Mouse (Mus musculus): Measurements from ENCODE around the gene Vars2. TPM values are rescaled to one million over a fixed set of nuclear protein-coding genes. Genes with fewer than 3 reads are reported as not detected.

Vars2 gene
- total and polyA plus RNA-seq, 2 experiments from 2014 or later: 10.4 to 42.0 TPM

GRCm38 (mm10) chr17:35653086-35653485 lies 14.3 kb downstream of the Vars2 start:
- Histone ChIP-seq H3K27me3 (ENCODE audit: insufficient read depth, low read length) (no peaks in the 10 kb centered on the region), H3K9ac (no peak overlapping the region), H3K4me1 (ENCODE audit: insufficient read depth) (no peaks in the 10 kb centered on the region), H3K27ac (ENCODE audit: low read depth, low read length) (no peak overlapping the region), H3K4me2 (ENCODE audit: low read depth) (no peak overlapping the region), H3K9me3 (ENCODE audit: low read length) (no peaks in the 10 kb centered on the region), H3K36me3 (ENCODE audit: insufficient read depth) (peaks cover 26% of the 10 kb centered on the region), H3K4me3 (ENCODE audit: low read depth, low read length) (no peak overlapping the region)
- DNase-seq (no peak), ATAC-seq (no peak)
- 81% methylated on average over 2 of the region's 2 CpGs for WGBS
- TF ChIP-seq CTCF (IDR thresholded peaks at IDR 0.05; ENCODE audit: low read depth): no peak

- Histone ChIP-seq H3K4me3 (ENCODE audit: low read depth, low read length) (no peak overlapping the region), H3K9me3 (ENCODE audit: low read length) (no peaks in the 10 kb centered on the region), H3K36me3 (ENCODE audit: insufficient read depth) (no peaks in the 10 kb centered on the region), H3K27me3 (ENCODE audit: insufficient read depth, low read length) (no peaks in the 10 kb centered on the region), H3K4me1 (ENCODE audit: insufficient read depth) (no peaks in the 10 kb centered on the region), H3K4me2 (ENCODE audit: low read depth) (no peak overlapping the region), H3K9ac (no peak overlapping the region), H3K27ac (ENCODE audit: low read depth, low read length) (no peak overlapping the region)
- DNase-seq: no peak
- 68% methylated on average over 2 of the region's 2 CpGs for WGBS
- TF ChIP-seq CTCF (IDR thresholded peaks at IDR 0.05; ENCODE audit: low read depth): no peak
- no peak for ATAC-seq
These were observed 18.0 kb downstream of the Vars2 start for GRCm38 (mm10) chr17:35649429-35649828.

- no peak for DNase-seq
- H3K27ac ChIP-seq (ENCODE audit: low read depth, low read length): no peak within 1 kb of the TSS
- no peak within 1 kb of the TSS for H3K4me2 ChIP-seq (ENCODE audit: low read depth)
- H3K9ac ChIP-seq: no peak within 1 kb of the TSS
- no peak within 1 kb of the TSS for H3K4me3 ChIP-seq (ENCODE audit: low read depth, low read length)
- H3K9me3 ChIP-seq (ENCODE audit: low read length): no peaks in the 10 kb centered on the region
- no peaks in the 10 kb centered on the region for H3K4me1 ChIP-seq (ENCODE audit: insufficient read depth)
- TF ChIP-seq CTCF (IDR thresholded peaks at IDR 0.05; ENCODE audit: low read depth): no peak
- 76% methylated on average over 13 of the region's 13 CpGs for WGBS
- no peak for ATAC-seq
- H3K27me3 ChIP-seq (ENCODE audit: insufficient read depth, low read length): no peaks in the 10 kb centered on the region
- H3K36me3 ChIP-seq (ENCODE audit: insufficient read depth): no peaks in the 10 kb centered on the region
These were observed 23.7 kb downstream of the Vars2 start, which contains the start of gene Mucl3 for GRCm38 (mm10) chr17:35643609-35644236. Mucl3 (minus strand) TSS chr17:35643695.

- no peaks in the 10 kb centered on the region for H3K27me3 ChIP-seq (ENCODE audit: insufficient read depth, low read length)
- H3K27ac ChIP-seq (ENCODE audit: low read depth, low read length): no peak overlapping the region
- no peak for TF ChIP-seq CTCF (IDR thresholded peaks at IDR 0.05; ENCODE audit: low read depth)
- ATAC-seq (no peak), DNase-seq (no peak)
- 80% methylated on average over 6 of the region's 6 CpGs for WGBS
- H3K9ac ChIP-seq: no peak overlapping the region
- no peaks in the 10 kb centered on the region for H3K4me1 ChIP-seq (ENCODE audit: insufficient read depth)
- no peak overlapping the region for H3K4me3 ChIP-seq (ENCODE audit: low read depth, low read length)
- H3K9me3 ChIP-seq (ENCODE audit: low read length): no peaks in the 10 kb centered on the region
- no peak overlapping the region for H3K4me2 ChIP-seq (ENCODE audit: low read depth)
- no peaks in the 10 kb centered on the region for H3K36me3 ChIP-seq (ENCODE audit: insufficient read depth)
These were observed 28.0 kb downstream of the Vars2 start for GRCm38 (mm10) chr17:35639352-35639751.

- 28% methylated on average over 14 of the region's 14 CpGs for WGBS
- Histone ChIP-seq H3K4me1 (ENCODE audit: insufficient read depth) (no peaks in the 10 kb centered on the region), H3K27ac (ENCODE audit: low read depth, low read length) (no peak overlapping the region), H3K9ac (no peak overlapping the region), H3K4me3 (ENCODE audit: low read depth, low read length) (no peak overlapping the region), H3K27me3 (ENCODE audit: insufficient read depth, low read length) (no peaks in the 10 kb centered on the region), H3K36me3 (ENCODE audit: insufficient read depth) (no peaks in the 10 kb centered on the region), H3K4me2 (ENCODE audit: low read depth) (no peak overlapping the region), H3K9me3 (ENCODE audit: low read length) (no peaks in the 10 kb centered on the region)
- DNase-seq (peak; percentile 76), ATAC-seq (peak; percentile 66)
- no peak for TF ChIP-seq CTCF (IDR thresholded peaks at IDR 0.05; ENCODE audit: low read depth)
These were observed 28.8 kb downstream of the Vars2 start for GRCm38 (mm10) chr17:35638475-35639190.

GRCm38 (mm10) chr17:35636363-35636762 lies 31.0 kb downstream of the Vars2 start:
- TF ChIP-seq CTCF (IDR thresholded peaks at IDR 0.05; ENCODE audit: low read depth): no peak
- no peaks in the 10 kb centered on the region for H3K27me3 ChIP-seq (ENCODE audit: insufficient read depth, low read length)
- peak overlapping the region; percentile 58; the same call in 1 of the 2 replicates for H3K4me2 ChIP-seq (ENCODE audit: low read depth)
- H3K27ac ChIP-seq (ENCODE audit: low read depth, low read length): no peak overlapping the region
- DNase-seq (no peak), ATAC-seq (peak; percentile 32; the same call in 1 of the 2 replicates)
- H3K36me3 ChIP-seq (ENCODE audit: insufficient read depth): no peaks in the 10 kb centered on the region
- 35% methylated on average over 5 of the region's 5 CpGs for WGBS
- H3K4me1 ChIP-seq (ENCODE audit: insufficient read depth): no peaks in the 10 kb centered on the region
- no peak overlapping the region for H3K9ac ChIP-seq
- no peaks in the 10 kb centered on the region for H3K9me3 ChIP-seq (ENCODE audit: low read length)
- 0 out of 2 replicates have a peak overlapping the region, but pooled peaks have one; percentile 43 for H3K4me3 ChIP-seq (ENCODE audit: low read depth, low read length)

GRCm38 (mm10) chr17:35635699-35636111 lies 31.7 kb downstream of the Vars2 start:
- WGBS: under 1% methylated on average over 15 of the region's 15 CpGs
- peak overlapping the region; percentile 73 for H3K27ac ChIP-seq (ENCODE audit: low read depth, low read length)
- peak overlapping the region; percentile 45 for H3K9ac ChIP-seq
- peak overlapping the region; percentile 43 for H3K4me3 ChIP-seq (ENCODE audit: low read depth, low read length)
- H3K9me3 ChIP-seq (ENCODE audit: low read length): no peaks in the 10 kb centered on the region
- H3K36me3 ChIP-seq (ENCODE audit: insufficient read depth): no peaks in the 10 kb centered on the region
- ATAC-seq: peak; percentile 83
- H3K4me2 ChIP-seq (ENCODE audit: low read depth): peak overlapping the region; percentile 58
- no peaks in the 10 kb centered on the region for H3K27me3 ChIP-seq (ENCODE audit: insufficient read depth, low read length)
- peak; percentile 85 for TF ChIP-seq CTCF (IDR thresholded peaks at IDR 0.05; ENCODE audit: low read depth)
- no peaks in the 10 kb centered on the region for H3K4me1 ChIP-seq (ENCODE audit: insufficient read depth)
- DNase-seq: peak; percentile 91

Data from forebrain, postnatal 0 days (tissue).